Mouse (Mus musculus) megakaryocyte, adult 5-6 weeks (primary cell): ENCODE measurements at regions not wholly inside any gene's neighbourhood (a gene's known extent, or its start where the extent isn't known, plus 50 kb on each side); places are given as distances from the start of the nearest gene placed in this dataset.

ENCODE experiments used
- ATAC-seq: 2 replicates; pipeline ENCODE4 v1.8.0; 2016; ENCODE audit warnings: mild to moderate bottlenecking, inconsistent platforms; ENCODE audit not compliant: poor library complexity, severe bottlenecking

GRCm38 (mm10) chr8:116379851-116380250, 124.9 kb upstream of the Dynlrb2 start:
- ATAC-seq: no peak

GRCm38 (mm10) chr8:116375758-116376157, 129.0 kb upstream of the Dynlrb2 start:
- ATAC-seq: no peak

- ATAC-seq: 0 out of 2 replicates have a peak, but pooled peaks have one; percentile 43
These were observed 131.7 kb upstream of the Dynlrb2 start for GRCm38 (mm10) chr8:116373063-116373462.

DNA sequence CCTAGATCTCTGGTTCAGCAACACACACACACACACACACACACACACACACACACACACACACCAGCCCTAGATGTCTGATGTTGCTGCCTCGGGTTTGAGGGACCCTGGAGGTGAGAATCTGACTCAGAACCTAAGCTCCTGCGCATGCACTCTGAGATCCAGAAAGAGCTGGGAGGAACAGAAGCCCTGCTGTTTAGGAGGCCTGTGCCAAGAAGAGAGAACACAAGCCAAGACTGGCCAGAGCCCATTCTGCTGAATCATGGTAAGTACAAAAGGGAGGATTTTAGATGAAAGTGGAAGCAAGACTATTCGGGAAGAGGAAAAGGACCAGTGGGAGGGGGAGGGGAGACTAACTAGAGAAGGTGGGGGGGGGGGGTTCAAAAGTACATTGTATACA, 132.2 kb upstream of the Dynlrb2 start:
- ATAC-seq: 0 out of 2 replicates have a peak, but pooled peaks have one; percentile 27

GRCm38 (mm10) chr8:116372056-116372455, 132.7 kb upstream of the Dynlrb2 start:
- no peak for ATAC-seq

GRCm38 (mm10) chr8:116367491-116367890, 137.3 kb upstream of the Dynlrb2 start:
- ATAC-seq: no peak

DNA sequence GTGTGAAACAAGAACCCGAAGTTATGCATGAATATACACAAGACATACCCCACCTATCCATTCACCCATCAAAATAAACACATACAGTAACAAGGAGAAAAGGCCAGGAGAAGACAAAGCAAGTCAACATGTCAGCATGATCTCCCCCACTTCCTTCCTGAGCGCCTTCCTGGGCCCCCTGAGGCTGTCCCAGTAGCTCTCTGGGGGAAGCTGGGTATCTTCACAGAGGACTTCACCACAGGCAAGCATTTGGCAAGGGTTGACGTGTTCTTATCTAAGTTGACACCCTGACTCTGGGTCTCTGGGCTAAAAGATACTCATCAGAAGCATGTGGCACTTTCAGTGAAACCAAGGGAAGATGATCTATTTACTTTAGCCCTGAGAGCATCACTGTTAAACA, 138.1 kb upstream of the Dynlrb2 start:
- ATAC-seq: peak; percentile 30; the same call in 1 of the 2 replicates

DNA sequence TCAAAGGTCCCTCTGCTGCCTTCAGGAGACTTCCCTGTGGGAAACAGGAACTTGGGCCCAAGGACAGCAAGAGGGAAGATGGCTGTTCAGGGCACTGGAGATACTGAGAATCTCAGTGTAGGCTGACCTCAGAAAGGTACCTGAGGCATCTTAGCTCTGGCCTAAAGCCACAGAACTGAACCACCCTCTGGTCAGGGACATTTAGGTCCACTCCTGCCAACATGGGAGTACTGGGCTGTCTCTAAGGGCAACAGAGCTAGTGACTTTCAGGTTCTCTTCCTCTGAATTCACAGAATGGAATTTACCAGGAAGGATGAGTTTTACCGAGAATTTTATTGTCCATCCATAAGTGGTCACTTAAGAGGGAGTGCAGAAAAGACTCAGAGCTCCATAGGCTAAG, 140.0 kb upstream of the Dynlrb2 start:
- ATAC-seq: no peak

- ATAC-seq: no peak
These were observed 140.6 kb upstream of the Dynlrb2 start for GRCm38 (mm10) chr8:116364172-116364571.

GRCm38 (mm10) chr8:116362351-116362750, 142.4 kb upstream of the Dynlrb2 start:
- ATAC-seq: 0 out of 2 replicates have a peak, but pooled peaks have one; percentile 18

- no peak for ATAC-seq
These were observed 145.0 kb upstream of the Dynlrb2 start for GRCm38 (mm10) chr8:116359761-116360160.

- no peak for ATAC-seq
These were observed 150.0 kb upstream of the Dynlrb2 start for GRCm38 (mm10) chr8:116354756-116355155.

DNA sequence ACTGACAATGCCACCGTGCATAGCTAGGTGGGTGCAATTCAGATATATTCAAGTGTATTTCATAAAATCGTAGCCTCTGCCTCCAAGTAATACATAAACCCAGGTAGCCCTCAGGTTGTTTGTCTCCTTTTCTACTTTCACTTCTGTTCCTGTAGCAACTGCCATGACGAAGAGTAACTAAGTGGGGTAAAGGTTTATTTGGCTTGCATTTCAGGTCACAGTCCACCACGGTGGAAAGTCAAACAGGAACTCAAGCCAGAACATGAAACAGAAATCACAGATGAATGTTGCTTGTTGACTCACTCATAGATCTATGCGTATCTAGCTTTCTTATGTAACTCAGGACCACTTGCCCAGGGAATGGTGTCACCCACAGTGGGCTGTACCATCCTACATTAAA, 150.9 kb upstream of the Dynlrb2 start:
- ATAC-seq: no peak

DNA sequence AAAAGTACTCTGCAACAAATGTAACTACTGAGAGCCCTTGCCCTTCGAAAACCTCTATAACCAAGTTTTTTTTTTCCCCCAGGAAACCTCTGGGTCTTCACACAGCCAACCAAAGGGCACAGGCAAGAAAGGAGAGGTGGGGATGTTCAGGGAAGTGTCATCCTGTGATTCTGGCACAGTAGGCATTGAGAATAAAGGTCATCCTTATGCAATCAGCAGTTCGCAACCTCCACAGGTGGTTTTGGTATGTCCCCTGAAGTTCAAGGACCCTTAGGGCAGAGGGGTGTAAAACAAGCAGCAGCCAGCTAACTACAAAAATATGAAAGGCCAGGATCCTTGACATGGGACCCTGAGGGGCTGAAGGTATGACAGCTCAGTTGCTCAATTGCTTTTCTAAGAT, 152.1 kb upstream of the Dynlrb2 start:
- no peak for ATAC-seq

DNA sequence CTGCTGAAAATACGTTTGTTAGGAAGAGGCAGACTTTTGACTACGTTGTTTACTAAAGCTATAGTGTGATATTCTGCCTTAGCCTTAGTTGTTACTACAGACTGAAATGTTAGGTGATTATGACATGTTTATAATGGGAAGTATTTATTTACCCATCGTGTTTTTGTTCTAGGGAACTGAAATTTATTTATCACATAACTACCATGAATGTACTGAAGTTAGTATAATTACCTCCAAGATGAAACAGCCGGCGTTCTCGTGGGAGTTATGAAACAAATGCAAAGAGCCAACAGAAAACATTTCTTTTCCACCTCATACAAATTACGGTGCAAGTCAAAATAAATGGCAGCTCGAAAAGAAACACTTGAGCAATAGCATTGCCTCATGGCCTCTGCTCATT, 155.8 kb upstream of the Dynlrb2 start:
- ATAC-seq: no peak

DNA sequence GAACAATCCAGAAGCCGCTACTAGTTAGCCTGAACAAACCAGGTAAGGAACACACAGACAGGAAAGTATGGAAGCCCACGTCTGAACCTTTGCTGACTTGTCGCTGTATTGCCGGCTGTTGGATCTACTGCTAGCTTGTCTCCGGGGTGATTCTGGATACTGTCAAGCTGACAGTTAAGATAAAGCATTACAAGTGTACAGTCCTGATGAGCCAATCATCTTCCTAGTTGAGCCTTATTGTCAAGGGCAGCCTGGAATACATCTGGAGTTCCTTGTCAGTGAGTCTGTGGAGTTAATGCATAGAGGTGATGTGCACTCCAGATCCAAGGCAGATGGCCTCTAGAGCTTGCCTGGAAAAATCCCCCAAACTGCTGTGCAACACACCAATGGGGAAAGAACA, 157.8 kb upstream of the Dynlrb2 start:
- ATAC-seq: no peak

DNA sequence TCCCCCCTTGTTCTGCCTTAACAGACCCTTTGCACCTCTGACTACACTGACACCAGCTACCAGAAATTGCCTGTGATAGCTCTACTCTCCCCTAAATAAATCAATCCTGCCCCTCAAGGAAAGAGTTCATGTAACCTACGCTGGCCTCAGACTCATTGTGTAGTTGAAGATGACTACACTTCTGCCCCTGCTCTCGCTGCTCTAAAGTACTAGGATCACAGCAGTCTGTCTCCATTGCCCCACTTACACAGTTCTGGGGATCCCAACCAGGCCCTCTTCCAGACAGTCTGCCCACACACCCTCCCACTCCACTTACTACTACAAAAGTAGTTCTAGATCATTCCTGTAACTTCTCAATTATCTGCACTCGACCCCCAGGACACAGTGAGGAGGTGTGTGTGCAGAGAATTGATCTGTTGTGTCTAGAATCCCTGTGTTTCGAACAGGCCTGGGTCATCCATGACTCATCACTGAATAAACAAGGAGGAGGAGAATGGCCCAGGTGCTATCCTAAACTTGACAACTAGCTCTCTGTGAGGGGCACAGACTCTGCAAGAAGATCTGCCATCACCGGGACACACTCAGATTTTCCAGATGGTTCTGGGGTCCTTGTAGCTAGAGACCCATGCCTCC, 160.1 kb upstream of the Dynlrb2 start:
- no peak for ATAC-seq

DNA sequence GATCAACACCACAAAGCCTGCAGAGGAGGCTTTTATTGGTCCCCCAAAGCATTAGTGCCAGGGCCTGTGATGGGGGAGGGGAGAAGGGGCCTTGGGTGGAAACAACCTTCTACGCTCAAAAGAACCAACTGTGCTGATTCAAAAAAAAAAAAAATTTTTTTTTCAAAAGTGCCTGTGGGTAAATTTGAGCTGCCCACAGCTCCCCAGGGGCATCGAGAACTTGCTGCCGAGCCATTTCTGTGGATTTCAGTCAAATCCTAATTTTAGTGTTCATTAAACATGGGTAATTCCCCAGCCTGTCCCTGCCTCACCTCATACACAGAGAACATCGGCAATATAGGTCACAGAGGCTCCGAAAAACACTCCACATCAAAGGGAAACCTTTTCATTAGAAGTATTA, 161.2 kb upstream of the Dynlrb2 start:
- no peak for ATAC-seq

- no peak for ATAC-seq
These were observed 170.0 kb upstream of the Dynlrb2 start for GRCm38 (mm10) chr8:116334772-116335171.

- no peak for ATAC-seq
These were observed 170.7 kb upstream of the Dynlrb2 start for GRCm38 (mm10) chr8:116334101-116334500.

- ATAC-seq: no peak
These were observed 184.6 kb upstream of the Dynlrb2 start for GRCm38 (mm10) chr8:116320014-116320680.

- no peak for ATAC-seq
These were observed 189.4 kb upstream of the Dynlrb2 start for GRCm38 (mm10) chr8:116315410-116315809.
